Mouse (Mus musculus) T-helper 2 cell (primary cell): Measurements from ENCODE around the gene Spred3.

Experiments
- in situ Hi-C: fragments of 300-600 bp; cut with MboI, MseI; formaldehyde crosslinking; loops from one replicate; pipeline ENCODE4 v1.15.1; 2025; ENCODE audit warnings: high pct_unique_total_duplicates

Gene Spred3

GRCm38 (mm10) chr7:29134230-29134629 lies 36.0 kb downstream of the Spred3 start:
- in situ Hi-C loops, result no loop called here

- in situ Hi-C loops, result loop anchor here (5.0 kb wide), 1 partner anchor 44 kb away; the partner anchor contains the start of genes Ggn and Spred3
Measured at GRCm38 (mm10) chr7:29128725-29129124, 41.5 kb downstream of the Spred3 start.

GRCm38 (mm10) chr7:29126173-29126915 lies 43.9 kb downstream of the Spred3 start:
- in situ Hi-C loops, result loop anchor here (5.0 kb wide), 1 partner anchor 46 kb away; the partner anchor contains the start of genes Ggn and Spred3

GRCm38 (mm10) chr7:29124970-29125369 lies 45.2 kb downstream of the Spred3 start, which contains the start of gene Ryr1:
TSS of gene Ryr1 (minus strand) at chr7:29125179.
- in situ Hi-C loops, result loop anchor here (5.0 kb wide), 1 partner anchor 47 kb away; the partner anchor contains the start of genes Ggn and Spred3

GRCm38 (mm10) chr7:29123531-29124358 lies 46.5 kb downstream of the Spred3 start:
- in situ Hi-C loops, result no loop called here

- in situ Hi-C loops, result no loop called here
Measured at GRCm38 (mm10) chr7:29122821-29123220, 47.4 kb downstream of the Spred3 start.

GRCm38 (mm10) chr7:29119526-29119925 lies 50.7 kb downstream of the Spred3 start:
- in situ Hi-C loops, result loop anchor here (5.0 kb wide), 1 partner anchor 47 kb away; no protein-coding TSS in a partner anchor

- in situ Hi-C loops, result loop anchor here (5.0 kb wide), 1 partner anchor 46 kb away; no protein-coding TSS in a partner anchor
Measured at GRCm38 (mm10) chr7:29118142-29118851, 51.9 kb downstream of the Spred3 start.

GRCm38 (mm10) chr7:29108992-29109955 lies 60.9 kb downstream of the Spred3 start:
- in situ Hi-C loops, result no loop called here
